Mouse (Mus musculus): ENCODE data around the gene Map9.

- TF ChIP-seq POLR2A (IDR thresholded peaks at IDR 0.05; ENCODE audit: borderline replicate concordance, low read depth, low read length) (no peak), CTCF (IDR thresholded peaks at IDR 0.05; ENCODE audit: low read depth, low read length) (no peak)
Measured at GRCm38 (mm10) chr3:82385091-82385490, 27.2 kb downstream of the Map9 start.

All from bone marrow macrophage, adult 2 months (primary cell).